Mouse (Mus musculus): ENCODE measurements at regions not wholly inside any gene's neighbourhood (a gene's known extent, or its start where the extent isn't known, plus 50 kb on each side); places are given as distances from the start of the nearest gene placed in this dataset.

DNA sequence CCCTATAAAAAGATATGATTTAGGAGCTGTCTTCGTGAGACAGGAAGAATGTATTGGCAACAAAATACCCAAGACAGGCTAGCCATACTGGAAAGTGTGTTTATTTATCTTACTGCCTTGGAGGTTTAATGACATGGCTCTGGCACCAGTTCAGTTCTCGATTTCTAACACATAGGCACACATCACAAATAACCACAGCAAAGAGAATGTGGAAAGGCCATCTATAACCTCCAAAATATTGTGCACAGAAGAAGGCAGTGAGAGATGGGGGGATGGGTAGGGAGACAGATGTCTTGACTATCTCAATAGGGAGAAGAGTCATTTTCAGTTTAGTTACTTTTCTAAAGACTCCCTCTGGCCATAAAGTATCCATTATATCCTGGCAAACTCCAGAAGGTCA is 90.5 kb downstream of the Minar1 start:
- DNase-seq (ENCODE audit: low spot score) = no peak

GRCm38 (mm10) chr9:89524137-89524536 is 98.8 kb downstream of the Minar1 start:
- no peak for DNase-seq (ENCODE audit: low spot score)

- DNase-seq (ENCODE audit: low spot score) = no peak
Observed at GRCm38 (mm10) chr9:89523705-89524104, 99.2 kb downstream of the Minar1 start.

GRCm38 (mm10) chr9:89508407-89509101 is 114.4 kb downstream of the Minar1 start:
- no peak for DNase-seq (ENCODE audit: low spot score)

DNA sequence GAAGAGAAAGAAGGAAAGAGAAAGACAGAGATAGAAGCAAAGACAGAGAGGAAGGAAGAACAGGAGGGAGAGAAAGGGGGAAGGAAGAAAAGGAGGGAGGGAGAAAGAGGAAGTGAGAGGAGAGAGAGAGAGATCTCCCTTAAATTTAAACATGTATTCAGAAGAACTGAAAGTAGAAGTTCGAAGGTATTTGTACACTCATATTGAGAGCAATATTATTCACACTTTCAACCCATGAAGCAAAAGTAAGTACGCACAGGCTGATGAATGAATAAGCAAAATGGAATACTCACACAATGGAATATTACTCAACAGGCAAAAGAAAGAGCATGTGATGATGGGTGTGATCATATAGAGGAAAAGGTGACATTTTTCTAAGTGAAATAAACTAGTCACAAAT is 120.8 kb downstream of the Minar1 start:
- no peak for DNase-seq (ENCODE audit: low spot score)

DNA sequence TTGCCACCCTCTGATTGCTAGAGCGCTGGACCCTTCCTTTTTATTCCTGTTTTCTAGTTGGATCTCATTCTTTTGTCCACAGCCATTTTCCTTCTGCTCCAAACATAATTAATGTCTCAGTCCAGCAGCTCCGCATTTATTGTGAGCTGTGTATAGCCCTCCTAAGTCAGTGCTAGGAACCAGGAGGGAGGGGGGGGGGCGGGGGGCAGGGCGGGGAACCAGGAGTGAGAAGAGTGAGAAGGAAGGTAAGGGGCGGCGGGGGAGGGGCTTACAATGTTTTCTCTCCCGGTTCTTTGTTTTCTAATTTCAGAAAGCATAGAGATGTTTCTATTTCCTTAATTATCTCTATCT is 125.6 kb downstream of the Minar1 start:
- DNase-seq (ENCODE audit: low spot score) = no peak

- DNase-seq (ENCODE audit: low spot score) = no peak
Observed at GRCm38 (mm10) chr9:89496729-89497398, 126.1 kb downstream of the Minar1 start.

- no peak for DNase-seq (ENCODE audit: low spot score)
Observed at GRCm38 (mm10) chr9:89487601-89488000, 135.3 kb downstream of the Minar1 start.

GRCm38 (mm10) chr9:89479406-89479805 is 143.5 kb downstream of the Minar1 start:
- no peak for DNase-seq (ENCODE audit: low spot score)

GRCm38 (mm10) chr9:89461190-89461589 is 161.7 kb downstream of the Minar1 start:
- DNase-seq (ENCODE audit: low spot score) = peak; percentile 49

GRCm38 (mm10) chr9:89456666-89457065 is 166.3 kb downstream of the Minar1 start:
- no peak for DNase-seq (ENCODE audit: low spot score)

DNA sequence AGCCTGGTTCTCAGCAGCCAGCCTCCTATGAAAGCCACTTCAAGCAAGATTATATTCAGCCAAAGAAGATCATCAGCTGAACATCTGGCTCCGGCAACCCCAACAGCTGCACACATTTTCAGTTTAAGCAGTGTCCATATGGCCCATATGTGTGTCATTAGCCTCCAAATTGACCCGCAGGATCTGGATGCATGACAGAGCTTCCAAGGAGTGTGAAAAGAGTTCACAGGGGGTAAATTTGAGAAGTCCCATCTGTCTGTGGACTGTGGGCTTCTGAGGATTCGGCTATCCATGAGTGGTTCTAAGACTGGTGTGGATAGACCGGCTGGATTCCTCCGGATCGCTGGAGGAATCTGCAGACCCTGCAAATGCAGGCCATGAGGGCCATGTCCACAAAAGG is 173.3 kb downstream of the Minar1 start:
- DNase-seq (ENCODE audit: low spot score) = no peak
